Mouse (Mus musculus): Measurements from ENCODE around the gene Mrpl49. TPM values are rescaled to one million over a fixed set of nuclear protein-coding genes. Genes with fewer than 3 reads are reported as not detected.

The Mrpl49 gene
- polyA plus RNA-seq, 1 experiment from 2014 or later: 75.3 TPM

DNA sequence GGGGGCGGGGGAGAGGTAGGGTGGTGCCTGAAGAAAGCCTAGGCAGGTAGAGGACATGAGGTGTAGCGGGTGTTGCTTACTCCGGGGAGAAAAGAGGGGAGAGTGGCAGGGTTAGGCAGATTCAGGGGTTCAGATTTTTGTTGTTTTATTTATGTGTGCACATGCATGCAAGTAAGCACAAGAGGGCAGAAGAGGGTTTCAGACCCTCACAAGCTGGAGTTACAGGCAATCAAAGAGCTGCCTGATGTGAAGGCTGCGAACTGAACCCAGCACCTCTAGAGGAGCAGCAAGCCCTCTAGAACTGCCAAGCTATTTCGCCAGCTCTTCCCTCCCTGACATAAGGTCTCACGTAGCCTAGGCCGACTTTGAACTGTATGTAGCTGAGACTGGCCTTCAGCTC, 41.1 kb downstream of the Mrpl49 start:
- no peaks in the 10 kb centered on the region for H3K36me3 ChIP-seq (ENCODE audit: control insufficient read depth, insufficient read depth, low read length)
- peaks cover 9% of the 10 kb centered on the region; the same call in 1 of the 2 replicates for H3K4me1 ChIP-seq (ENCODE audit: control insufficient read depth, insufficient read depth, low read length)
- peak overlapping the region; percentile 95; the same call in 1 of the 2 replicates for H3K4me2 ChIP-seq
- no peak for ATAC-seq (replicated peaks; ENCODE audit: insufficient number of reproducible peaks, low FRiP score, low TSS enrichment)
- H3K27me3 ChIP-seq (ENCODE audit: control insufficient read depth, insufficient read depth, low read length): peaks cover 6% of the 10 kb centered on the region; the same call in 1 of the 2 replicates
- 52% methylated on average over 7 of the region's 7 CpGs for WGBS (ENCODE audit: insufficient replicate concordance)
- H3K9ac ChIP-seq (ENCODE audit: low read depth, low read length): no peak overlapping the region
- 0 out of 2 replicates have a peak overlapping the region, but pooled peaks have one; percentile 60 for H3K4me3 ChIP-seq (ENCODE audit: low read depth, low read length)
- no peak overlapping the region for H3K27ac ChIP-seq (ENCODE audit: low read depth, low read length)
- no peaks in the 10 kb centered on the region for H3K9me3 ChIP-seq (replicated peaks; ENCODE audit: control insufficient read depth, low read length)

DNA sequence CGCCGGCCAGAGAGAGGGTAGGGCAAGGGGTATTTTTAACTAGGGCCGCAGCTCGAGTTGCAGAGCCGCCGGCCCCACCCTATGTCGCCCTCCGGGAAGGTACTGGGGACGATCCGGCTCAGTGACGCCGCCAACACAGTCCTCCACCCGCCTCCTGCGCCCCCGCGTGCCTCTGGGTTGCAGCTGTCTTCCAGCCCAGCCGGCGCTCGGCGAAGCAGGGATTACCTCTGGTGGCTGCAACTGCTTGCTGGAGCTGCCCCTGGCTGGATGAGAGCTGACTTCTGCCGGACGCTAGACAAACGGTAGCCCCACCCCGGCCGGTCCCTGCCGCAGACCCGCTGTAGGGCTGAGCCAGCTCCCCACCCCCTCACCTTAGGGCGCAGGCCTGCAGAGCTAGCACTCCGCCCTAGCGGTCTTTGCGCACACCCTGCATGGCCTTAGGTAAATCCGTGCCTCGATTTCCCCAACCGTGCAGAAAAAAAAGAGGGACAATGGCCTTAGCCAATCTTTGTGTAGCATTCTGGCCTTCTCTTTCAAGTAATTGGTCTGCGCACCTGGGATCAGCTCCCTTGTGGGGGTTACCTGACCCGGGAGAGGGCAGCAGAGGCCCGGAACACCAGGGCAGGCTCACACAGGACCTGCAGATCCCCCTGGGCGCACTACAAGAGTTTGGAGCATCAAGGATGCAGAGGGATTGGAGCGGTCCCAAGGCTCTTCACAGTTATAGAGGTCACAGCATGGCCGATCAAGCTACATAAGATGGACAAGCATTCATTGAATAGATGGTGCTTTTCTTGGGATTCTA, 41.9 kb downstream of the Mrpl49 start, which contains the start of gene Capn1:
Capn1 (minus strand) TSS at position 387 of the 805 bp plus-strand sequence.
- no peaks in the 10 kb centered on the region for H3K36me3 ChIP-seq (ENCODE audit: control insufficient read depth, insufficient read depth, low read length)
- H3K4me2 ChIP-seq: peak within 1 kb of the TSS; percentile 95
- peak within 1 kb of the TSS; percentile 73 for H3K9ac ChIP-seq (ENCODE audit: low read depth, low read length)
- peak; percentile 72 for ATAC-seq (replicated peaks; ENCODE audit: insufficient number of reproducible peaks, low FRiP score, low TSS enrichment)
- H3K4me1 ChIP-seq (ENCODE audit: control insufficient read depth, insufficient read depth, low read length): peaks cover 9% of the 10 kb centered on the region; the same call in 1 of the 2 replicates
- no peaks in the 10 kb centered on the region for H3K9me3 ChIP-seq (replicated peaks; ENCODE audit: control insufficient read depth, low read length)
- 3% methylated on average over 39 of the region's 40 CpGs for WGBS (ENCODE audit: insufficient replicate concordance)
- H3K27ac ChIP-seq (ENCODE audit: low read depth, low read length): peak within 1 kb of the TSS; percentile 80
- H3K4me3 ChIP-seq (ENCODE audit: low read depth, low read length): peak within 1 kb of the TSS; percentile 60
- H3K27me3 ChIP-seq (ENCODE audit: control insufficient read depth, insufficient read depth, low read length): peaks cover 6% of the 10 kb centered on the region; the same call in 1 of the 2 replicates

GRCm38 (mm10) chr19:6014991-6015510, 42.5 kb downstream of the Mrpl49 start:
- Histone ChIP-seq H3K4me1 (ENCODE audit: control insufficient read depth, insufficient read depth, low read length) (peaks cover 9% of the 10 kb centered on the region; the same call in 1 of the 2 replicates), H3K27ac (ENCODE audit: low read depth, low read length) (peak overlapping the region; percentile 80), H3K36me3 (ENCODE audit: control insufficient read depth, insufficient read depth, low read length) (no peaks in the 10 kb centered on the region), H3K9me3 (replicated peaks; ENCODE audit: control insufficient read depth, low read length) (no peaks in the 10 kb centered on the region), H3K4me2 (peak overlapping the region; percentile 95), H3K9ac (ENCODE audit: low read depth, low read length) (peak overlapping the region; percentile 73), H3K27me3 (ENCODE audit: control insufficient read depth, insufficient read depth, low read length) (peaks cover 6% of the 10 kb centered on the region; the same call in 1 of the 2 replicates), H3K4me3 (ENCODE audit: low read depth, low read length) (peak overlapping the region; percentile 60)
- 2% methylated on average over 18 of the region's 18 CpGs for WGBS (ENCODE audit: insufficient replicate concordance)
- ATAC-seq (replicated peaks; ENCODE audit: insufficient number of reproducible peaks, low FRiP score, low TSS enrichment): peak; percentile 90

- 89% methylated on average over 10 of the region's 10 CpGs for WGBS (ENCODE audit: insufficient replicate concordance)
- Histone ChIP-seq H3K4me1 (ENCODE audit: control insufficient read depth, insufficient read depth, low read length) (peaks cover 9% of the 10 kb centered on the region; the same call in 1 of the 2 replicates), H3K36me3 (ENCODE audit: control insufficient read depth, insufficient read depth, low read length) (no peaks in the 10 kb centered on the region), H3K27ac (ENCODE audit: low read depth, low read length) (no peak overlapping the region), H3K9me3 (replicated peaks; ENCODE audit: control insufficient read depth, low read length) (no peaks in the 10 kb centered on the region), H3K9ac (ENCODE audit: low read depth, low read length) (no peak overlapping the region), H3K27me3 (ENCODE audit: control insufficient read depth, insufficient read depth, low read length) (peaks cover 6% of the 10 kb centered on the region; the same call in 1 of the 2 replicates), H3K4me3 (ENCODE audit: low read depth, low read length) (no peak overlapping the region), H3K4me2 (peak overlapping the region; percentile 95; the same call in 1 of the 2 replicates)
- no peak for ATAC-seq (replicated peaks; ENCODE audit: insufficient number of reproducible peaks, low FRiP score, low TSS enrichment)
Measured at GRCm38 (mm10) chr19:6013691-6014090, 43.9 kb downstream of the Mrpl49 start.

- Histone ChIP-seq H3K9ac (ENCODE audit: low read depth, low read length) (no peak overlapping the region), H3K9me3 (replicated peaks; ENCODE audit: control insufficient read depth, low read length) (no peaks in the 10 kb centered on the region), H3K27ac (ENCODE audit: low read depth, low read length) (no peak overlapping the region), H3K4me2 (no peak overlapping the region), H3K4me1 (ENCODE audit: control insufficient read depth, insufficient read depth, low read length) (no peaks in the 10 kb centered on the region), H3K36me3 (ENCODE audit: control insufficient read depth, insufficient read depth, low read length) (no peaks in the 10 kb centered on the region), H3K4me3 (ENCODE audit: low read depth, low read length) (no peak overlapping the region), H3K27me3 (ENCODE audit: control insufficient read depth, insufficient read depth, low read length) (0 out of 2 replicates have a peak, but pooled peaks cover 4% of the 10 kb centered on the region)
- WGBS (ENCODE audit: insufficient replicate concordance): 82% methylated on average over 8 of the region's 8 CpGs
- no peak for ATAC-seq (replicated peaks; ENCODE audit: insufficient number of reproducible peaks, low FRiP score, low TSS enrichment)
Measured at GRCm38 (mm10) chr19:6009137-6009536, 48.4 kb downstream of the Mrpl49 start.

DNA sequence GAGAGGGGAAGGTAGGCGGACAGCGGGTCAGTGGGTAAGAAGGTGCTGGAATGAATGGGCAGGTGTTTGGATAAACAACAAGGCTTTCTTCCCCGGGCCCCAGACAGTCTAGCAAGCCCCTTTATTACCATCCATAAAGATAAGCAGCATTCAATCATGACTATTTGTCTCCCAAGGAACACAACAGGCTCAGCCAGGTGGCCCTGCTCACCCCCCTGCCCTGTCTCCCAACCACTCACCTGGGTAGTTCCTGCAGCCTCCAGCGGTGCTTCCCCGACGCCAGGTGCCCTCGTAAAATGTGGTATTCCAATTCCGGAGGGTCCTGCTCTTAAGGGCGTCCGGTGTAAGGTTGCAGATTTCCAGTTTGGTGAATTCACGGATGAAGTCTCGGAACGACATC, 50.6 kb downstream of the Mrpl49 start:
- no peak overlapping the region for H3K27ac ChIP-seq (ENCODE audit: low read depth, low read length)
- 87% methylated on average over 13 of the region's 13 CpGs for WGBS (ENCODE audit: insufficient replicate concordance)
- H3K4me1 ChIP-seq (ENCODE audit: control insufficient read depth, insufficient read depth, low read length): no peaks in the 10 kb centered on the region
- no peak for ATAC-seq (replicated peaks; ENCODE audit: insufficient number of reproducible peaks, low FRiP score, low TSS enrichment)
- no peak overlapping the region for H3K9ac ChIP-seq (ENCODE audit: low read depth, low read length)
- no peaks in the 10 kb centered on the region for H3K36me3 ChIP-seq (ENCODE audit: control insufficient read depth, insufficient read depth, low read length)
- H3K4me2 ChIP-seq: no peak overlapping the region
- no peaks in the 10 kb centered on the region for H3K27me3 ChIP-seq (ENCODE audit: control insufficient read depth, insufficient read depth, low read length)
- no peak overlapping the region for H3K4me3 ChIP-seq (ENCODE audit: low read depth, low read length)
- no peaks in the 10 kb centered on the region for H3K9me3 ChIP-seq (replicated peaks; ENCODE audit: control insufficient read depth, low read length)

DNA sequence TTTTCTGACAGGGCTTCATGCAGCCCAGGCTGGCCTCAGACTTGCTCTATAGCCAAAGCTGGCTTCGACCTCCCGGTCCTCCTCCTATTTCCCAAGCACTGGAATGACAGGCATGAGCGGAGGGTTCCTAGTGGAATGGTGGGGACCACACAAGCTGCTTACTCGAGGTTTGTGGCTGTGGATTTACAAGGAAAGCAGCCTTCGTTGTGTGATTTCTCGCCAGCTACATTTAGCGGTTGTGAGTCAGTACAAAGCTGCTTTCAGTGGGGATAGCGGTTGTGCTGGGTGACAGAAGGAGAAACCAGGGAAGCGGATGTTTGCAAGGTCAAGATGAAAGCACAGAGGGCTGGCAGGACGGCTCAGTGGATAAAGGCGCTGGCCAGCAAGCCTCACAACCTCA, 52.0 kb downstream of the Mrpl49 start:
- ATAC-seq (replicated peaks; ENCODE audit: insufficient number of reproducible peaks, low FRiP score, low TSS enrichment): no peak
- H3K4me2 ChIP-seq: no peak overlapping the region
- H3K36me3 ChIP-seq (ENCODE audit: control insufficient read depth, insufficient read depth, low read length): no peaks in the 10 kb centered on the region
- H3K27me3 ChIP-seq (ENCODE audit: control insufficient read depth, insufficient read depth, low read length): no peaks in the 10 kb centered on the region
- no peak overlapping the region for H3K9ac ChIP-seq (ENCODE audit: low read depth, low read length)
- H3K27ac ChIP-seq (ENCODE audit: low read depth, low read length): no peak overlapping the region
- no peak overlapping the region for H3K4me3 ChIP-seq (ENCODE audit: low read depth, low read length)
- H3K9me3 ChIP-seq (replicated peaks; ENCODE audit: control insufficient read depth, low read length): no peaks in the 10 kb centered on the region
- no peaks in the 10 kb centered on the region for H3K4me1 ChIP-seq (ENCODE audit: control insufficient read depth, insufficient read depth, low read length)
- WGBS (ENCODE audit: insufficient replicate concordance): 67% methylated on average over 11 of the region's 11 CpGs

Measured in heart, embryonic 11.5 days (tissue).